Mouse (Mus musculus) regulatory T cell (primary cell): Measurements from ENCODE around the gene Rreb1.

ENCODE experiments used
- in situ Hi-C: fragments of 300-600 bp; cut with MboI, MseI; formaldehyde crosslinking; loops from one replicate; pipeline ENCODE4 v1.15.1; 2025; ENCODE audit warnings: high pct_unique_total_duplicates

The Rreb1 gene

DNA sequence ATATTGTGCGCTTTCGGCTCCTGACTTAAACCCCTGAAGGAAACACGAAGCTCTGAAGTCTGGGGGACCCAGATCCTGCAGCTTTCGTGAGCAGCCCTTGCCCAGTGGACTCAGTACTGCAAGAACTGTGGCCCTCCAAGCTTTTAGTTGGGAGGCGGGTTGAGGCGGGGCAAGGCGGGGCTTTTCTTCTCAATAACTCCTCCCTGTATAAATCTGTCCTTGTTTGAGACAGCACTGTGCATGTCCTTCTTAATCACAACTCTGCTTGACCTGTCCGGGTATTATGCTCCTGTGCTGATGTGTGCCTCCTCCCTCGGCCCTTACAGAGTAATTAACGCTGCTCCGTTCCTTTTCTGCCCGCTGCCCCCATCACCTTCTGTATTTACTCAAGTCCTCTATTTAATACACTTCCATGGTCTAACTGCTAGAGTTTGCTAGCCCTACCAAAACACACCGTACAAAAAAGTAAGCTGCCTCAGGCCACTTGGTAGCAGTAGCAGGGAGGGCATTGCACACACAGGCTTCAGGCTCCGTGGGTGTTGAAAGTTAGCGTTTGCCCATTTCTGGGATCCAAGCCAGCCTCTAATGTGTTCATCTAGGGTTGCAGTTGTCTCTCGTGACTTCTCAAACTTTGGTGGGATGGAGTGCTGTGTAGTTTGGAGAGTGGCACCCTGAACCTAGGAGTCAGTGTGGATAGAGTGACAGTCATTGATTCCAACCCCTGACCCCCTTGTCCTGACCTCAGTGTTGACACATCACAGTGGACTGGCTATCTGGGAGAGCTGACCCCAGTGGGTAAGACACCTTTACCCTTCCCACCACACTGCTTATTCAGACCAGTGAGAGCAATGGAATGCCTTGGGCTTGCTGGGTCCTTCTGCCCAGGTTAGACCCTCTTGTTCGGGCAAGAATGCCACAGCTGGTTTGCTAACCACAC lies 164.0 kb downstream of the Rreb1 start:
- in situ Hi-C loops: no loop called here

GRCm38 (mm10) chr13:37942887-37943331 lies 164.7 kb downstream of the Rreb1 start:
- in situ Hi-C loops: no loop called here

GRCm38 (mm10) chr13:37943466-37943865 lies 165.3 kb downstream of the Rreb1 start:
- in situ Hi-C loops: no loop called here

GRCm38 (mm10) chr13:37944306-37944705 lies 166.1 kb downstream of the Rreb1 start:
- in situ Hi-C loops: no loop called here

DNA sequence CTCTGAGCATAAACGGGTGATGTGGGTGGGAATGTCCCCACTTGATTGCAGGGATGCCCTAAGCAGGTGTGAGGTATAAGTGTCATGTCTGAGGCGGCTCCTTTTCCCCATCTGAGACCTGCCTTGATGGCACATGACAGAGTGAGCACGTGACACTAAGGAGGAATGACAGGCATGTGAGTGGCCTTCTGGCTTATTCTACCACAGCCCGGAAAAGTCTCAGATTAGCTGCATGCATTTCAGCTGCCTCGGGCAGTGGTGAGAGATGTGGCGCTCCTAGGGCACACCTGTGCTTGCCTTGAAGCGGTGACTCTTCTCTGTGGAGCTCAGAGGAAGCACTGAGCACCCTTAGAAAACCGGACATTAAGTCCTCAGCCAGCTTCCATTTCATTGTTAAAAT lies 167.2 kb downstream of the Rreb1 start:
- in situ Hi-C loops: no loop called here

DNA sequence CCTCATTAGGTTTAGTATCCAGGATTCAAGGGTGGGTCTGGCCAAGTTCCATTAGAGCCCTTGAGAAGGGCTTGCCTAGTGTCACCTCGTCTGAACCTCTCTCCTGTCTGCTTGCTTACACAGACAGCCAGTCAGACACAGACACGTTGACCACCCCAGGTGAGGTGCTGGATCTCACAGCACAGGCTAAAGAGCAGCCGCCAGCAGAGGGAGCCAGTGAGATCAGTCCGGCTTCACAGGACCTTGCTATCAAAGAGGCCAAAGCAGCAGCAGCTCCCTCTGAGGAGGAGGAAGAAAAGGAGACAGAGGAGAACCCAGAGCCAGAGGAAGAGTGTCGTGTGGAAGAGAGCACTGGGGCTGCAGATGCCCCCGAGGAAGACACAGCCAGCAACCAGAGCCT lies 168.5 kb downstream of the Rreb1 start:
- in situ Hi-C loops: no loop called here

DNA sequence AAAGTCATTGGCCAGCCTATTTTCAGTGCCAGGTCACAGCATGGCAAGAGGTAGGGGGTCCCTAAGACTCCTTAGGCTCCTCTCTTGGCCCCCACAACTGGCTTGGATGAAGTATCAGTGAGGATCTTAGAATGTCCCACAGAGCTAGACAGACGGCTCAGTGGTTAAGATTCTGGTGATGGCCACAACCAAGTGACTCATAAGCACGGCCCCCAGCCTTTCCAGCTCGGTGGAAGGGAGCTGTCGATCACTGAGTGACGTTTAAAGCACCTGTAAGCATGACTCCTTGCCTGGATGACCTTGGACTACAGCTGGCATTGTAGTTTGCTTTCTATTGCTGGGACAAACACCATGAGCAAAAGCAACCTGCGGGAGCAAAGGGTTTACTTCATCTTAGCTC lies 174.8 kb downstream of the Rreb1 start:
- in situ Hi-C loops: no loop called here

DNA sequence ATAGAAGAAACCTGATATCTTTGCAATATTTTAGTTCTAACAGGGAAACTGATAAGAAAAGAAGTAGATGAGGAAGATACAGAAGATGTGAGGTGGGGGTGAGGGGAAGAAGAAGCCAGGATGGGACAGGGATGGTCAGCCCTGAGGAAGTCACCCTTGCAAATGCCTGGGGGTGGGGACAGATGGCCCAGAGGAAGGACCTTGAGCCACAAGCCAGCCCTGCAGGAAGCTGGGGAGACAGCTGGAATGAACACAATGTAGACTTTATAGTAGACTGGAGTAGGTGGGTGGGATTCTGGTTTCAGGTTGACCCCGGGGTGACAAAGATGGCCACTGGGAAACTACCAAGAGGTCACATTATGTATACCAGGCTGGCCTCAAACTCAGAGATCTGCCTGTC lies 176.1 kb downstream of the Rreb1 start:
- in situ Hi-C loops: no loop called here

- in situ Hi-C loops: no loop called here
Measured at GRCm38 (mm10) chr13:37958498-37959238, 180.5 kb downstream of the Rreb1 start.

- in situ Hi-C loops: no loop called here
Measured at GRCm38 (mm10) chr13:37959239-37959907, 181.2 kb downstream of the Rreb1 start.

- in situ Hi-C loops: no loop called here
Measured at GRCm38 (mm10) chr13:37959936-37960335, 181.7 kb downstream of the Rreb1 start.

DNA sequence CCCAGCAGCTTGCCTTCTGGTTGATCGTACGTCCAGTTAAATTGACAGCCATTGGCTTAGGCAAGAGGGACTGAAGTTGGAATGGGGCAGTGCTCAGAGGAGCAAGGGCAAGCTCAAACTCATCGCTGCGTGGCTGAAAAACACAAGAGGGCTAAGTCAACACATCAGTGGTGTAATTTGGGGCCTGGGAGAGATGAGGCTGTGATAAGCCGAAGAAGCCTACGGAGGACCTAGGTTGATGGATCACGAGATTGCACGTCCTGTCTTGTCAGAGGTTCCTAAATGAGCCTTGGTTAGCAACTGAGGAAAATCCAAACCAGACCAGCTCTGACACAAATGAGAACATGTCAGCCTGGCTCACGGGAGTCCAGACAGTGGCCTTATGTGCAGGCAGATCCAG lies 184.3 kb downstream of the Rreb1 start:
- in situ Hi-C loops: no loop called here

DNA sequence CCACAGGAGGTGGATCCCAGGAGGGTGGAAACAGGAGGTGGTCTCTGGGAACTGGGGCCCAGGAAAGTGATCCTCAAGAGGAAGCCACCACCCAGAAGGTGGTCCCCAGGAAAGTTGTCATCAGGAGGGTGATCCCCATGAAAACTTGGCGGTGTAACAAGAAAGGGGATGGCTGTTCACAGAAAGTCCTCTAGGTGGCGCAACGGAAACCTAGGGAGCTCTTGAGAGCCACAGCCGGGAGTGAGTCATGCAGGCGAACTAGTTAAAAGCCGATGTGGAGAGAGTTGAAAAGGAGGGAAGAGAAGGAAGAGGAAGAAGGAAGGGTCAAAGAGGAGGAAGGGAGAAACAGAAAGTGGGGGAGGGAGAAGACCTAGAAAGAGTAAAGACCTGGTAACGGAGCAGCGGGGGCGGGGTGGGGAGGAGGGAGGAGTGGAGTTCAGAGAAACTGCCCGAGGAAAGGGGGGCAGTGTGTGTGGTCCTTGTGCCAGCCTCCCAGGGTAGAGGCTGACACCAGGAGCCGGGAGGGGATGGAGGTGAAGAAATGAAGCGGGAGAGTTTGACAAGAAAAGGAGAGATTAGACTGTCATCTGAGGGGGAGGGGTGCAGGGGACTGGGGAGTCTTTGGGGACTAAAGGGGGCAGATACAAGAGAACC lies 185.3 kb downstream of the Rreb1 start:
- in situ Hi-C loops: no loop called here

DNA sequence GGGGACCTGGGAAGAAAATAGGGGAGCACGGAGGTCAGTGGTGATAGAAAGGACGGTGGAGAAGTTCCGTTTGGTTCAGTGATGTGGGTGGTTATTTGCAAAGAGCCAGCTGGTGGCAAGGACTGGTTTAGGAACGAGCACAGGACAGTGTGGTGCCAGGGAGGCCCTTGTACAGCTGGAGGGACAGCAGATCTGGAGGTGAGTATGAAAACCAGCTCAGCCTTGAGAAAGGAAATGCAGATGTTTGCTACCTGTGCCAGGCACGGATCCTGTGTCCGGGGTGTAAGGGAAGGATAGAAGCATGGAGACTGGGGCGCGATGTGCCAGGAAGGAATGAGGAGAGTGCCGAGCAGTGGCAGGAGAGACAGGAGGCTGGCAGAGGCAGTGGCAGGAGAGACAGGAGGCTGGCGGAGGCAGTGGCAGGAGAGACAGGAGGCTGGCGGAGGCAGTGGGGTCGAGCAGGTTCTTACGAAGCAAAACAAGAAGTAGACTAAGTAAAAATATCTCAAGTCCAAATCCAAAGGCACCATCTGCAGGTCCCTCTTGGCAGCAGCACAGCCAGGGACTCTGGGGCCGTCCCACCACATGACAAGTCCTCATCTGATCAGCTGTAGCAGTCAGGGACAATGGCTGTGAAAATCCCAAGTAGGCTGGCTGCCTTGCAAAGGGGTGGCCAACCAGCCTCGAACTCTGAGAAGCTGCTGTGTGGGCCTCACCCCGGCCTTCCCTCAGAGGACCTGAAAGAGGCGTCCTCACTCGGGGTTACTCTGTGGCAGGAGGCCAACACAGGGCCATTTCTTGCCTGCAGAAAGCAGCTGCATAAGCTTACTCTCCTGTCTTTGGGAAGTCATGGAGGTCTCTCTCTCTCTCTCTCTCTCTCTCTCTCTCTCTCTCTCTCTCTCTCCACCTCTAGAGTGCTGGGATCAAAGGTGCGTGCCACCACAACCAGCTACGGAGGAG lies 186.2 kb downstream of the Rreb1 start:
- in situ Hi-C loops: no loop called here

DNA sequence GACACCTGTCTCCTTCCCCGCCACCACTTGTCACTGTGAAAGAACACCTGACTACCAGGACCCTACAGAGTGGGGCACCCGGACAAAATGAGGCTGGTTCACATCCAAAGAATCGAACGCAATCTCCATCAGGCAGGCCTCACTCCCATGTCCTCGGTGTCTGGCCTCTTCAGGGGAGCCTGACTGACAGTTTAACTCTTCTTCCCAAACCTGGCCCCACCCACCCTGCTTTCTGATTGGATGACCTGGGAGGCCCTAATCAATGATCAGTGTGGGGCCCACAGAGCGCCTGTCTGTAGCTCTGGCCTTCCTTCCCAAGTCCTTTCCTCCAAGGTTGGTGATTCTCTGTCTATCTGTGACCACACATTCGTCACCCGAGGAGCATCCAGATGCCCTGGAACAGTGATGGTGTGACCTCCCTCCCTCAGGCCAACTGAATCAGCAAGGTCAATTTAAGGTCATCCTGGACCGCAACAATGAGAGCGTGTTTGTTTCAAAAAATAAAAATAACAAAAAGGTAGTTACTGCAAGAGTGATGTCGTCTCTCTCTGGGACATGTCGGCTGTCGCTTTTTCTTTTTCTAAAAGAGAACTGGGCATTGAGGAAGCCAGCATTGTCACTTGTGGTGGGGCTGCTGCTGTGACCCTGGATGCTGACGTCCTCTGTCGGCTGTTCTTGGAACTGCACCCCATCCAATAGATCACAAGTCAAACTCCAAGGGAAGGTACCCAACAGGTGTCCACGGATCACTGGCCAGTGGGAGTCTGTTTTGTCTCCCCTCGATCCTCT lies 187.1 kb downstream of the Rreb1 start:
- in situ Hi-C loops: no loop called here

GRCm38 (mm10) chr13:37966256-37967051 lies 188.3 kb downstream of the Rreb1 start:
- in situ Hi-C loops: no loop called here

DNA sequence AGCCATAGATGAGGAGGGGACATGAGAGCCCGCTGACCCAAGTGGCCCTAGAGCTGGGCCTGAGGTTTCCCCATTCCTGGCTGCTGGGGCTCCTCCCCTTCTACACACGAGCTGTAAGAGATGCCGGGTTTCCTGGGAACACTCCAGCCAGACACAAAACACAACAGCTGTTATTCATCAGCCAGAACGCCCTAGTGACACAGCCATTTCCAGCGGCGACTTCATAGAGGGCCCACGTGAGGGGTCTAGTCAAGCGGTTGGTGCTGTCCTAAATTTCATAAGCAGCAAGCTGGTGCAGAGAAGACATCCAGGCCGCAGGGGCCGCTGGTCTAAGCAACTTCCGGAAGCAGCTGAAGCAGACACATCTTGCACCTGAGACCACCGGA lies 188.8 kb downstream of the Rreb1 start:
- in situ Hi-C loops: no loop called here

- in situ Hi-C loops: no loop called here
Measured at GRCm38 (mm10) chr13:37967565-37967964, 189.4 kb downstream of the Rreb1 start.

DNA sequence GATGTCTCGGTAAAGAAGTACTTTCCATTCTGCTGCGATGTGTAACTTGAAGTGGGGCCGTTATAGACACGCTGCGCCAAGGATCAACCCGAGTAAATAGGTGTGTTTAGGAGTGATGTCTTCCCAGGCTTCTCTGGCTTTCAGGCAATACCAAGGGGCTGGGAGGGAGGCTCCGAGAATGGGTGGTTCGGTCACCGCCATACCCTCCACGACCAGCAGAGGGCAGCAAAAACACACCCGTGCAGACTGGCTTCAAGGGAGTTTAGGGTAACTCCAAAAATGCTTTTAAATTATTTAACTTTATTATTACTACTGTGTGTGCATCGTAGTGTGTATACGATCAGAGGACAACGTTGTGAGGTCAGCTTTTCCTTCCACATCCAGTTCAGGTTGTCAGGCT lies 191.1 kb downstream of the Rreb1 start:
- in situ Hi-C loops: no loop called here
